Mouse (Mus musculus): ENCODE measurements at regions not wholly inside any gene's neighbourhood (a gene's known extent, or its start where the extent isn't known, plus 50 kb on each side); places are given as distances from the start of the nearest gene placed in this dataset.
A peak's percentile ranks its signal among the peaks of the same experiment; 100 is the strongest.

DNA sequence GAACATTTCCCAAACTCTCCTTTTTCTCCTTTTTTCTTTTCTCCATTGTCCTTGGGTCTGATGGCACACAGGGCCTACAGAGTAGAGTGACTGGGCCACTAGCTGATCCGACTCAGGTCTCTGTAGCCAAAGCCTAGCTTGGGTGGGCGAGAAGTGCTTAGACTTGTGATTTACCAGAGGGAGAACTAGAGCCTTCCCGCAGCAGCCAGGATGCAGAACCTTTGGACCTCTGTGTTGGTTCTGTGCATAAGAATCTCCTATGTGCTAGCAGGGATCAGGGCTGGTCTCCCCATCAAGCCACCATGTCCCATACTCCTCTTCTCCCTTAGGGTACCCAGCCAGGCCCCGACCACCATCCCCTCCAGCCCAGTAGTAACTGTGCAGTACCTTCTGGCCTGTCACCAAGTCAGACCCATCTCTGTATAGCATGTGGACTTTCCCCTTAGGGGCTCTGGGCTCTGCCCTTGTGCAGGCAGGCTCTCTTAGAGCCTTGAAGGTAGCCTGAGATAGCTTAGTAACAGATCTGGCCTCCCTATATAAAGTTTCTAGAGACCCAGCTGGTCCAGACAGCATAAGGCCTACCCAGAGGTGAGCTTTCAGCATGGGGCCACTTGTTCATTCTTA lies 94.6 kb downstream of the 1700001O22Rik start:
- Histone ChIP-seq H3K27ac (replicated peaks; ENCODE audit: low read depth, low read length) (peak overlapping the region; percentile 100), H3K36me3 (ENCODE audit: control insufficient read depth, insufficient read depth, low read length) (no peaks in the 10 kb centered on the region), H3K4me3 (replicated peaks; ENCODE audit: low read length) (no peak overlapping the region), H3K9ac (ENCODE audit: low read depth, low read length, severe bottlenecking) (no peak overlapping the region), H3K27me3 (ENCODE audit: control insufficient read depth, insufficient read depth, low read length) (no peaks in the 10 kb centered on the region), H3K4me2 (replicated peaks; ENCODE audit: low read depth, low read length, severe bottlenecking) (no peak overlapping the region), H3K4me1 (ENCODE audit: control insufficient read depth, insufficient read depth, low read length) (peaks cover 65% of the 10 kb centered on the region), H3K9me3 (ENCODE audit: control insufficient read depth, low read length) (0 out of 2 replicates have a peak, but pooled peaks cover 3% of the 10 kb centered on the region)
- DNase-seq (ENCODE audit: low spot score): no peak
- ATAC-seq (ENCODE audit: low FRiP score, low read depth): no peak
- no peak for TF ChIP-seq POLR2A (IDR thresholded peaks at IDR 0.05; ENCODE audit: borderline replicate concordance, extremely low read depth, insufficient read depth, insufficient read length)
- WGBS: 68% methylated on average over 4 of the region's 4 CpGs

- H3K4me3 ChIP-seq (replicated peaks; ENCODE audit: low read length): peak overlapping the region; percentile 40
- under 1% methylated on average over 43 of the region's 48 CpGs for WGBS
- no peaks in the 10 kb centered on the region for H3K36me3 ChIP-seq (ENCODE audit: control insufficient read depth, insufficient read depth, low read length)
- TF ChIP-seq POLR2A (IDR thresholded peaks at IDR 0.05; ENCODE audit: borderline replicate concordance, extremely low read depth, insufficient read depth, insufficient read length): no peak
- peak overlapping the region; percentile 92 for H3K4me2 ChIP-seq (replicated peaks; ENCODE audit: low read depth, low read length, severe bottlenecking)
- ATAC-seq (ENCODE audit: low FRiP score, low read depth) (peak; percentile 74), DNase-seq (ENCODE audit: low spot score) (peak; percentile 85)
- H3K27ac ChIP-seq (replicated peaks; ENCODE audit: low read depth, low read length): peak overlapping the region; percentile 100
- H3K9me3 ChIP-seq (ENCODE audit: control insufficient read depth, low read length): 0 out of 2 replicates have a peak, but pooled peaks cover 3% of the 10 kb centered on the region
- no peaks in the 10 kb centered on the region for H3K27me3 ChIP-seq (ENCODE audit: control insufficient read depth, insufficient read depth, low read length)
- peaks cover 58% of the 10 kb centered on the region for H3K4me1 ChIP-seq (ENCODE audit: control insufficient read depth, insufficient read depth, low read length)
- peak overlapping the region; percentile 80 for H3K9ac ChIP-seq (ENCODE audit: low read depth, low read length, severe bottlenecking)
Observed at GRCm38 (mm10) chr2:30708001-30708683, 95.3 kb downstream of the 1700001O22Rik start.

DNA sequence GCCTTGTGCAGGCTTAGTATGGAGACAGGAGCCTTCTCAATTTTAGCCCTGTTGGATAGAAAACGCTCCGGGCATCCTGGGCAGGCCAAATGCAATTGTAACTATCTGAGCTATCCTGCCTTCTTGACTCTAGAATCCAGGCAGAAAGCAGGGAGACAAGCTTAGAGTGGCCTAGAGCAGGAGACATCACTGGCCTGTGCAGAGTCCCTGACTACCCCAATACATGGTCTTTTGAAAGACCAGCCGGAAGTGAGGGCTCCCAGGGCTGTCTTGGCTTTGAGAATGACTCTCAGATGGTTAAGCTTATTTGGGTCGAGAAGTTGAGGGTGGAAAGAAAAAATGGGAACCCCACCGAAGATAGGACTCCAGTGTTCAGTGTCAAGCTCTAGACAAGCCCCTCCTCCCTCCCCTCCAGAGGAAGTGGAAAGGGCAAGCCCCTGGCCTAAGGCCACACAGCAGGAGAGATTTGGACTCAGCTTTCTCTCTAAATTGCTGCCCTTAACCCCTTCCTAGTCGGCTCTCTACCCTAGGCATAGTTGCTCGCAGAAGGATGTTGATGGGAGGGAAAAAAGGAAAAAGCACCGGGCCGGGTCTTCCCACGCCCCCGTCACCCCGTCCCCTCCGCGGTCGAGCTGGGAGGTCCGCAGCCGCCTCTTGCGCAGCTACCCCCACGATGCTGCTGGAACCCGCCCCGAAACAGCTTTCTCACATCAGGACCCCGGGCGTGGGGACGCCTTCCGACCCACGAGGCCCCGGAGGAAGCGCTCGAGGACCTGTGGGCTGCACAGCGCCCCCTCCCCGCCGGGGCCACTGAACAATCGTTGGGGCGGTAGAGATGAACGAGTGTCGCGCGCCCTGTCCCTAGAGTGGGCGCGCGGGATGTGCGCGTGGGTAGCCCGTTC lies 96.1 kb downstream of the 1700001O22Rik start:
- Histone ChIP-seq H3K27ac (replicated peaks; ENCODE audit: low read depth, low read length) (peak overlapping the region; percentile 100), H3K9me3 (ENCODE audit: control insufficient read depth, low read length) (0 out of 2 replicates have a peak, but pooled peaks cover 3% of the 10 kb centered on the region), H3K27me3 (ENCODE audit: control insufficient read depth, insufficient read depth, low read length) (no peaks in the 10 kb centered on the region), H3K36me3 (ENCODE audit: control insufficient read depth, insufficient read depth, low read length) (no peaks in the 10 kb centered on the region), H3K4me1 (ENCODE audit: control insufficient read depth, insufficient read depth, low read length) (peaks cover 53% of the 10 kb centered on the region), H3K4me2 (replicated peaks; ENCODE audit: low read depth, low read length, severe bottlenecking) (peak overlapping the region; percentile 92), H3K4me3 (replicated peaks; ENCODE audit: low read length) (peak overlapping the region; percentile 40), H3K9ac (ENCODE audit: low read depth, low read length, severe bottlenecking) (peak overlapping the region; percentile 80)
- ATAC-seq (ENCODE audit: low FRiP score, low read depth) (peak; percentile 33), DNase-seq (ENCODE audit: low spot score) (peak; percentile 82)
- 4% methylated on average over 30 of the region's 44 CpGs for WGBS
- TF ChIP-seq POLR2A (IDR thresholded peaks at IDR 0.05; ENCODE audit: borderline replicate concordance, extremely low read depth, insufficient read depth, insufficient read length): no peak

- TF ChIP-seq POLR2A (IDR thresholded peaks at IDR 0.05; ENCODE audit: borderline replicate concordance, extremely low read depth, insufficient read depth, insufficient read length): no peak
- DNase-seq (ENCODE audit: low spot score) (no peak), ATAC-seq (ENCODE audit: low FRiP score, low read depth) (no peak)
- Histone ChIP-seq H3K9ac (ENCODE audit: low read depth, low read length, severe bottlenecking) (no peak overlapping the region), H3K4me3 (replicated peaks; ENCODE audit: low read length) (no peak overlapping the region), H3K4me1 (ENCODE audit: control insufficient read depth, insufficient read depth, low read length) (peaks cover 42% of the 10 kb centered on the region), H3K27me3 (ENCODE audit: control insufficient read depth, insufficient read depth, low read length) (no peaks in the 10 kb centered on the region), H3K9me3 (ENCODE audit: control insufficient read depth, low read length) (0 out of 2 replicates have a peak, but pooled peaks cover 3% of the 10 kb centered on the region), H3K27ac (replicated peaks; ENCODE audit: low read depth, low read length) (no peak overlapping the region), H3K36me3 (ENCODE audit: control insufficient read depth, insufficient read depth, low read length) (no peaks in the 10 kb centered on the region), H3K4me2 (replicated peaks; ENCODE audit: low read depth, low read length, severe bottlenecking) (no peak overlapping the region)
- 63% methylated on average over 5 of the region's 5 CpGs for WGBS
Observed at GRCm38 (mm10) chr2:30706036-30706435, 97.4 kb downstream of the 1700001O22Rik start.

DNA sequence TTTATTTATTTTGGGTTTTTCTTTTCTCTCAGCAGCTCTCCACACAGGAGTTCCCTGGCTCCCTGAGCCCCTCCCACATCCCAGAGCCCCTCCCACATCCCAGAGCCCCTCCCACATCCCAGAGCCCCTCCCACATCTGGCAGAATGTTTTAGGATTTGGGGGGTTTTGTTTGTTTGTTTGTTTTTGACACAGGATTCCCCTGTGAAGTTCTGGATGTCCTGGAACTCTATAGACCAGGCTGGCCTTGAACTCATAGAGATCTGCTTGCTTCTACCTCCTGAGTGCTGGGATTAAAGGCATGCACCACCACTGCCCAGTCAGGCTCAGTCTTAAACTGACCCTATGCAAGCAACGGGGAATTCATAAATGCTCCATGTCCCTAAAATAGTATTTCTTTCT lies 100.2 kb downstream of the 1700001O22Rik start:
- no peaks in the 10 kb centered on the region for H3K36me3 ChIP-seq (ENCODE audit: control insufficient read depth, insufficient read depth, low read length)
- no peak overlapping the region for H3K4me3 ChIP-seq (replicated peaks; ENCODE audit: low read length)
- H3K9me3 ChIP-seq (ENCODE audit: control insufficient read depth, low read length): 0 out of 2 replicates have a peak, but pooled peaks cover 3% of the 10 kb centered on the region
- no peak overlapping the region for H3K27ac ChIP-seq (replicated peaks; ENCODE audit: low read depth, low read length)
- 95% methylated on average over 1 of the region's 1 CpGs for WGBS
- peaks cover 26% of the 10 kb centered on the region for H3K4me1 ChIP-seq (ENCODE audit: control insufficient read depth, insufficient read depth, low read length)
- no peak for DNase-seq (ENCODE audit: low spot score)
- no peak for TF ChIP-seq POLR2A (IDR thresholded peaks at IDR 0.05; ENCODE audit: borderline replicate concordance, extremely low read depth, insufficient read depth, insufficient read length)
- H3K4me2 ChIP-seq (replicated peaks; ENCODE audit: low read depth, low read length, severe bottlenecking): no peak overlapping the region
- no peak overlapping the region for H3K9ac ChIP-seq (ENCODE audit: low read depth, low read length, severe bottlenecking)
- no peak for ATAC-seq (ENCODE audit: low FRiP score, low read depth)
- no peaks in the 10 kb centered on the region for H3K27me3 ChIP-seq (ENCODE audit: control insufficient read depth, insufficient read depth, low read length)

All from limb, embryonic 14.5 days (tissue).